Mouse (Mus musculus) embryonic facial prominence, embryonic 11.5 days (tissue): ENCODE measurements around the gene Zdhhc24. TPM values are rescaled to one million over a fixed set of nuclear protein-coding genes. Genes with fewer than 3 reads are reported as not detected.
"Not testable (repeated sequence)": the region's sequence is repeated elsewhere in the genome, so short reads cannot be mapped to it uniquely, and the experiment has no call there.

ENCODE experiments used
- ATAC-seq: fragments of 200-750 bp; cut with Nextera tagmentation; replicated peaks from 2 replicates; pipeline ENCODE4 v1.8.0; 2017; ENCODE audit warnings: low read depth; ENCODE audit not compliant: insufficient number of reproducible peaks, low FRiP score, low TSS enrichment
- DNase-seq: peaks from one replicate; pipeline ENCODE4 v3.0.0-alpha.2; 2015; ENCODE audit warnings: low spot score
- H3K27ac ChIP-seq: fragments of 300-500 bp; sonication (generic); replicated peaks from 2 replicates; pipeline ENCODE4 v1.5.1; 2014; ENCODE audit warnings: mild to moderate bottlenecking, low read depth, low read length, control low read depth
- H3K27me3 ChIP-seq: fragments of 300-500 bp; sonication (generic); 2 replicates; pipeline ENCODE4 v1.6.1; 2014; ENCODE audit warnings: mild to moderate bottlenecking, low read length, moderate library complexity, mixed read lengths; ENCODE audit not compliant: control insufficient read depth, insufficient read depth
- H3K36me3 ChIP-seq: fragments of 300-500 bp; sonication (generic); replicated peaks from 2 replicates; pipeline ENCODE4 v1.6.1; 2014; ENCODE audit warnings: low read depth, mild to moderate bottlenecking, low read length, moderate library complexity, mixed read lengths; ENCODE audit not compliant: control insufficient read depth, insufficient read depth
- H3K4me1 ChIP-seq: fragments of 300-500 bp; sonication (generic); 2 replicates; pipeline ENCODE4 v1.6.1; 2014; ENCODE audit warnings: low read length, mixed read lengths; ENCODE audit not compliant: control insufficient read depth, insufficient read depth
- H3K4me2 ChIP-seq: fragments of 300-500 bp; sonication (generic); 2 replicates; pipeline ENCODE4 v1.6.1; 2014; ENCODE audit warnings: low read depth, mild to moderate bottlenecking, control low read depth, low read length, moderate library complexity
- H3K4me3 ChIP-seq: fragments of 300-500 bp; sonication (generic); 2 replicates; pipeline ENCODE4 v1.5.1; 2014; ENCODE audit warnings: low read depth, low read length, control low read depth
- H3K9ac ChIP-seq: fragments of 300-500 bp; sonication (generic); replicated peaks from 2 replicates; pipeline ENCODE4 v1.6.1; 2014; ENCODE audit warnings: mild to moderate bottlenecking, control low read depth, low read length
- H3K9me3 ChIP-seq: fragments of 300-500 bp; sonication (generic); replicated peaks from 2 replicates; pipeline ENCODE4 v1.6.1; 2016; ENCODE audit warnings: mild to moderate bottlenecking, low read length, inconsistent platforms, mixed read lengths; ENCODE audit not compliant: control insufficient read depth
- WGBS: fragments of 180-500 bp; shearing (Covaris S2); extraction: QIAGEN DNeasy Blood & Tissue Kit; methylation state at CpG from one replicate; pipeline ENCODE4 v1.1.7; 2014; 5-methylcytosine and 5-hydroxymethylcytosine counted together
- polyA plus RNA-seq: library from polyadenylated mRNA; unstranded; fragments of >200 nt; fragmentation: Nextera tagmentation; extraction: Ambion mirVana; gene quantifications from 2 replicates; pipeline ENCODE4 v1.2.1, GENCODE M21; 2014

Gene Zdhhc24
- polyA plus RNA-seq, 1 experiment from 2014 or later, result 7.4 TPM

DNA sequence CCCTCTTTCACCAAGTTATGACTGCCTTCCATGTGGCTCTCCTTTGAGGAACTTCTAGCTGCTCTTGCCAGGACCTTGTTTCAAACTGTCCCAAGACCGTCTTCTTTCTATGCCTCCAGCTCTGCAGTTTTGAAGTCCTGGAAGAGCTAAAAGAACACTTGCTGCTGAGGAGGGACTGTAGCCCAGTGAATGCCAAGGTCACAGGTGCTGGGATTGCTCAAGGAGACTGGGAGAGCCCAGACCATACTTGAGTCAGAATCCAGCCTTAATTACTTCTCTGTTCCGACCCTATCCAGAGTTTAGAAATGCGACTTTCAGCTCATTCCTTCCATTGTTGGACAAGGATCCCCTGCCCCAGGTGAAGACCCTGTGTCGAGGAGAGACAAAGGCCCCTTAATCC, 22.5 kb upstream of the Zdhhc24 start:
- no peak overlapping the region for H3K4me3 ChIP-seq
- no peak overlapping the region; the same call in 1 of the 2 replicates for H3K4me2 ChIP-seq
- ATAC-seq, result no peak
- no peak for DNase-seq
- H3K9me3 ChIP-seq, result no peaks in the 10 kb centered on the region
- no peak overlapping the region for H3K27ac ChIP-seq
- WGBS, result 66% methylated on average over 4 of the region's 4 CpGs
- H3K27me3 ChIP-seq, result no peaks in the 10 kb centered on the region
- H3K36me3 ChIP-seq, result no peaks in the 10 kb centered on the region
- no peaks in the 10 kb centered on the region for H3K4me1 ChIP-seq
- no peak overlapping the region for H3K9ac ChIP-seq

DNA sequence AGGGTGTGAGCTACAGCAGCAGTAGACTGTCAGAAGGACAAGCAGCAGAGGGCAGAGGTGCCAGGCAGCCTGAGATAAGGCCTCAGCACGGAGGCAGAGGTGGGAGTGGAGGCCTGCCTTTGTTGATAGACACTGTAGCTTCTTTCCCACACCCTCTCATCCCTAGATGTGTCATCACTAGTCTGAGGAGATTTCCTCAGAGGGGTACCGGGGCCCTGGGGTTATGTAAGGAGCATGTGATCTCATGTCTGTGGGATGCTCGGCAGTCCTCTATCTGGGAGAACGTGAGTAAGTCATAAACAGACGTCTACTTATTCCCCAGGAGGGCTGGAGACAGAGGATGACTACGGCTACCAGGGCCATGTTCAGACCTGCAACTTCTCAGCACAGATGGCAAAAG, 19.4 kb upstream of the Zdhhc24 start:
- H3K4me2 ChIP-seq, result no peak overlapping the region

DNA sequence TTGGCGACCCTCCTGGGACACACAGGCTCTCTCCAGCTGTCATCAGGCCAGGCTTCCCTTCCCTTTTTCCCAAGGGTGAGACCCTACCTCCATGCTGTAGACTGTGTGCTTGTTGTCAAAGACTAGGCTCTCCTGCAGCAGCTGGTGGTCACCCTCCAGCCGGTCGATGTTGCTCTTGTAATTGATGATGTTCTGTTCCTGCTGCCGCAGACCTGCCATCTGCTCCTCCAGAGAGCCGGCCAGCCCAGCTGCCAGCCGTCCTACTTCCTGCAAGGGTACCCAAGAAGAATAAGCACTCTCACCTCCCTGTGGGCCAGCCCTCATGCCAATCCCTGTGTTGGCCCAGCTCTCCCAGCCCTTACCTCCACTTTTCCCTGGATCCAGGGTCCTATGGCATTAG, 15.4 kb upstream of the Zdhhc24 start:
- H3K4me1 ChIP-seq, result no peaks in the 10 kb centered on the region
- no peak overlapping the region for H3K27ac ChIP-seq
- no peak for DNase-seq
- no peak overlapping the region for H3K9ac ChIP-seq
- WGBS, result 84% methylated on average over 6 of the region's 6 CpGs
- no peaks in the 10 kb centered on the region for H3K9me3 ChIP-seq
- no peak overlapping the region for H3K4me2 ChIP-seq
- H3K27me3 ChIP-seq, result no peaks in the 10 kb centered on the region; the same call in 1 of the 2 replicates
- no peak; the same call in 1 of the 2 replicates for ATAC-seq
- H3K36me3 ChIP-seq, result no peaks in the 10 kb centered on the region
- no peak overlapping the region for H3K4me3 ChIP-seq

More for the DNA sequence above, 19.4 kb upstream of the Zdhhc24 start:
- Histone ChIP-seq H3K27ac (no peak overlapping the region), H3K36me3 (no peaks in the 10 kb centered on the region), H3K9ac (no peak overlapping the region), H3K4me1 (no peaks in the 10 kb centered on the region), H3K4me3 (no peak overlapping the region), H3K9me3 (no peaks in the 10 kb centered on the region), H3K27me3 (no peaks in the 10 kb centered on the region)
- ATAC-seq (no peak), DNase-seq (no peak)
- 80% methylated on average over 6 of the region's 6 CpGs for WGBS

DNA sequence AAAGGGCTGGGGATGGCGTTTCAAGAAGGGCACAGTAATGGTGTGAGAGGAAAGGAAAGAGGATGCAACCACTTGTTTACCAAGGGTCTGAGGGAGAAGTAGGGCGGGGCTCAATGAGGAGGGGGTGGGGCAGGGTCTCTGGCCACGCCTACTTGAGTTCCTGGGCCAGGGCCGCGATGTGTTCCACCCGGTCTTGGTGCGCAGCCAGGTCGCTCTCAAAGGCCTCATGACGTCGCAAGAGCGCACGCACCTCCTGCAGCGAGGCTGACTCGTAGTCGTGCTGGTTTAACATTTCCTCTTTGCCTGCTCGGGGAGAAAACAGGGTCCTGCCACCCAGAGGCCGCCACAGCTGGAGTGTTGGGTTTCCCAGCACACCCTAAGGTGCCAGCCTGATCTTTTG, 13.3 kb upstream of the Zdhhc24 start:
- ATAC-seq, result no peak
- H3K36me3 ChIP-seq, result no peaks in the 10 kb centered on the region
- WGBS, result 7% methylated on average over 16 of the region's 17 CpGs
- no peaks in the 10 kb centered on the region for H3K4me1 ChIP-seq
- peak overlapping the region; percentile 3; the same call in 1 of the 2 replicates for H3K4me2 ChIP-seq
- H3K9ac ChIP-seq, result no peak overlapping the region
- H3K4me3 ChIP-seq, result no peak overlapping the region
- peak; percentile 14 for DNase-seq
- H3K27me3 ChIP-seq, result no peaks in the 10 kb centered on the region; the same call in 1 of the 2 replicates
- no peak overlapping the region for H3K27ac ChIP-seq
- H3K9me3 ChIP-seq, result no peaks in the 10 kb centered on the region

DNA sequence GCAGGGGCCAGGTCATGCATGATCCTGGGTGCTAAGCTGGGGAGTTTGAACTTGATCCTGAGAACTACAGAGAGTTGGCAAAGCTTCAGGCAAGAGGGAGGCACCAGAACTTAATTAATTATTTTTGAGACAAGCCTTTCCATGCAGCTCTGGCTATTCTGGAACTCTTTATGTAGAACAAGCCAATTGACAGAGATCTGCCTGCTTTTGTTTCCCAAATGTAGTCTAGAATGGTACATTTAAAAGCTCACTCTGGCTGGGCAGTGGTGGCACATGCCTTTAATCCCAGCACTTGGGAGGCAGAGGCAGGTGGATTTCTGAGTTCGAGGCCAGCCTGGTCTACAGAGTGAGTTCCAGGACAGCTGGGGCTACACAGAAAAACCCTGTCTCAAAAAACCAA, 3.9 kb upstream of the Zdhhc24 start:
- not testable (repeated sequence) for DNase-seq, H3K4me3 ChIP-seq, H3K4me1 ChIP-seq, ATAC-seq, H3K27ac ChIP-seq, H3K9me3 ChIP-seq, H3K36me3 ChIP-seq, H3K9ac ChIP-seq, H3K27me3 ChIP-seq, H3K4me2 ChIP-seq
- WGBS, result 69% methylated on average over 1 of the region's 1 CpGs

DNA sequence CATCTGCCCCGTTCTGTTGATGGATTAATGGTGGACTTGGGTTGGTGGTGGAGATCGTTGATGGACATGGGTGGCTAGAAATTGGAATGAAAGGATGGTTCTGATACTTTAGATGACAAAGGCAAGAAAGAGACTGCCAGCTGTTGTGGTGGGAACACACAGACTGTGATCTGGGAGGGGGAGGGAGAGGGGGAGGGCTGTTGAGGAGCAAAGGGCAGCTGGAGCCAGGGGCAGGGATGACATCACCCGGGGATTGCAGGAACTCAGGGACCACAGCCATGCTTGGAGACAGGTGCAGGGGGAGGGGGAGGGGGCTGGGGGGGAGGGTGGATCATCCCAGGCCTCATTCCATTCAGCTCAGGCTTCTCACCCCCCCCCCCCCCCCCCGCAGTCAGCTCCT, 2.2 kb upstream of the Zdhhc24 start:
- Histone ChIP-seq H3K36me3 (no peaks in the 10 kb centered on the region), H3K4me3 (no peak overlapping the region), H3K27ac (no peak overlapping the region), H3K9ac (no peak overlapping the region), H3K27me3 (no peaks in the 10 kb centered on the region), H3K4me2 (no peak overlapping the region), H3K9me3 (no peaks in the 10 kb centered on the region), H3K4me1 (no peaks in the 10 kb centered on the region; the same call in 1 of the 2 replicates)
- no peak for DNase-seq
- WGBS, result 73% methylated on average over 3 of the region's 4 CpGs
- no peak for ATAC-seq

DNA sequence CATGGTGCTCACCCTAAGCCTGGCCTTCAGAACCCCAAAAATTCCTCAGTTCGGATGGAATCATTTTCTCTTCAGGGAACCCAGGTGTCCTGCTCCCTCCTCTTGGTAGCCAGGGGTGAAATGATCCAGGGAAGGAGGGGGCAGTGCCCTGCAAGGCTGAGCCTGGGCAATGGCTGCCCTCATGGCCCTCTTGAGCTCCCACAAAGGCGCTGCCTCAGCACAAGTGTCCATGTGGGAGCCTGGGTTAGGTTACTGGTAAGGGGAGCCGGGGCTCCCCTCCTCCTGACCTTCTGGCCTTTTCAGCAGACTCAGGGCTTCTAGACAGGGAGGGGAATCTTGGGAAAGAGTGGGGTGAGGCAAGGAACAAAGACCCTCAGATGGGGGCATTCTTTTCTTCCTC, 1.7 kb upstream of the Zdhhc24 start:
- H3K36me3 ChIP-seq, result no peaks in the 10 kb centered on the region
- H3K4me3 ChIP-seq, result no peak overlapping the region
- ATAC-seq (no peak), DNase-seq (no peak)
- H3K27me3 ChIP-seq, result no peaks in the 10 kb centered on the region
- no peaks in the 10 kb centered on the region; the same call in 1 of the 2 replicates for H3K4me1 ChIP-seq
- WGBS, result 62% methylated on average over 3 of the region's 3 CpGs
- H3K9me3 ChIP-seq, result no peaks in the 10 kb centered on the region
- no peak overlapping the region for H3K27ac ChIP-seq
- H3K4me2 ChIP-seq, result no peak overlapping the region
- H3K9ac ChIP-seq, result no peak overlapping the region

DNA sequence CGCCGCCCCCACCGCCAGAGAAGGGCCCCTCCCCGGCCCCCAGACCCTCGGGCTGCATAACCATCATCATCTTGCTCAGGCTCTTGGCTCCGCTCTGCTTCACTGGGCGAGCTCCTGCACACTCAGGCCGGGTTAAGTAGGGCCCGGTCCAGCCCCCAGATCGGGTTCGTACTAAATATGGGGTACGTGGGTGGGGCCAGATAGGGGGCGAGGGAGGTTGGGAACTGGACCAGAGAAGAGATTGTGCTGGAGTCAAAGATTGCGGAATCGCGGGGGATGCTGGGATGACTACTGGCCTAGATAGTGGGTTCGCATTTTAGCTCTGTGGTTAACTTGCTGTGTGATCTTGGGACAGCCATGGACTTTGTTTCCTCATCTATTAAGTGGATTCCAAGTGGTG, 683 bp upstream of the Zdhhc24 start, which contains the start of gene Actn3:
TSS of gene Actn3 (minus strand) at position 125 of the 400 bp plus-strand sequence.
- 4% methylated on average over 17 of the region's 17 CpGs for WGBS
- Histone ChIP-seq H3K36me3 (no peaks in the 10 kb centered on the region), H3K9me3 (no peaks in the 10 kb centered on the region), H3K4me2 (peak within 1 kb of the TSS; percentile 96), H3K27me3 (no peaks in the 10 kb centered on the region), H3K9ac (peak within 1 kb of the TSS; percentile 81), H3K4me3 (peak within 1 kb of the TSS; percentile 91), H3K4me1 (no peaks in the 10 kb centered on the region; the same call in 1 of the 2 replicates), H3K27ac (peak within 1 kb of the TSS; percentile 52)
- DNase-seq (peak; percentile 23), ATAC-seq (0 out of 2 replicates have a peak, but pooled peaks have one; percentile 21)
